Mouse (Mus musculus) heart, adult 2 months (tissue): ENCODE measurements around the gene Tfcp2. TPM values are rescaled to one million over a fixed set of nuclear protein-coding genes. Genes with fewer than 3 reads are reported as not detected.
"Not testable (repeated sequence)": the region's sequence is repeated elsewhere in the genome, so short reads cannot be mapped to it uniquely, and the experiment has no call there.

ENCODE experiments used
- DNase-seq, 2 experiments: peaks; one replicate each; pipeline ENCODE4 v3.0.0; 2021
- H3K27ac ChIP-seq: fragments of 200-600 bp; 2 replicates; pipeline ENCODE4 v1.8.1; 2022
- H3K27me3 ChIP-seq: fragments of 200-500 bp; 2 replicates; pipeline ENCODE4 v1.6.1; 2012; ENCODE audit warnings: mild to moderate bottlenecking, low read length, inconsistent platforms, mixed read lengths; ENCODE audit not compliant: control insufficient read depth, insufficient read depth
- H3K36me3 ChIP-seq: fragments of 200-500 bp; 2 replicates; pipeline ENCODE4 v1.6.1; 2012; ENCODE audit warnings: low read length, inconsistent platforms; ENCODE audit not compliant: control insufficient read depth, insufficient read depth
- H3K4me1 ChIP-seq: fragments of 200-500 bp; 2 replicates; pipeline ENCODE4 v1.6.1; 2011; ENCODE audit warnings: low read length; ENCODE audit not compliant: control insufficient read depth, insufficient read depth
- H3K4me3 ChIP-seq: fragments of 200-600 bp; 2 replicates; pipeline ENCODE4 v1.8.1; 2022
- H3K79me2 ChIP-seq: fragments of 200-500 bp; replicated peaks from 2 replicates; pipeline ENCODE4 v1.6.1; 2012; ENCODE audit warnings: mild to moderate bottlenecking, inconsistent platforms, low read length, moderate library complexity, mixed read lengths; ENCODE audit not compliant: control insufficient read depth, insufficient read depth
- H3K9ac ChIP-seq: fragments of 200-500 bp; 2 replicates; pipeline ENCODE4 v1.6.1; 2012; ENCODE audit warnings: low read depth, mild to moderate bottlenecking, control low read depth, inconsistent platforms, low read length, mixed read lengths
- CTCF ChIP-seq: fragments of 200-600 bp; IDR thresholded peaks from 2 replicates; pipeline ENCODE4 v1.8.1; 2022; ENCODE audit warnings: antibody characterized with exemption, mild to moderate bottlenecking, moderate library complexity
- EP300 ChIP-seq: fragments of 200-500 bp; IDR thresholded peaks from 2 replicates; pipeline ENCODE4 v1.6.1; 2011; ENCODE audit warnings: low read depth, low read length, control low read depth; ENCODE audit not compliant: insufficient read depth
- POLR2A ChIP-seq: fragments of 200-500 bp; IDR thresholded peaks from 2 replicates; pipeline ENCODE4 v1.6.1; 2011; ENCODE audit warnings: mild to moderate bottlenecking, low read depth, low read length, control low read depth; ENCODE audit not compliant: insufficient read depth
- WGBS: fragments of 180-500 bp; shearing (Covaris S2); methylation state at CpG from one replicate; pipeline ENCODE4 v1.1.7; 2018; 5-methylcytosine and 5-hydroxymethylcytosine counted together
- intact Hi-C: fragments of 180-260 bp; cut with DNase I; formaldehyde crosslinking; loops from one replicate; pipeline ENCODE4 v1.15.1; 2025
- polyA plus RNA-seq: library from polyadenylated mRNA; depleted of rRNA; stranded (reverse); fragments of >200 nt; gene quantifications from 2 replicates; pipeline ENCODE4 v1.2.3, GENCODE M21; 2012
- total RNA-seq, 2 experiments: library from RNA; stranded (reverse); gene quantifications; 2 replicates each; pipeline ENCODE4 v1.2.3; 2021

The Tfcp2 gene
- total and polyA plus RNA-seq, 3 experiments: 6.6 to 12.8 (median 11.6) TPM

- no peaks in the 10 kb centered on the region for H3K36me3 ChIP-seq
- TF ChIP-seq CTCF (no peak), POLR2A (no peak), EP300 (no peak)
- no peak overlapping the region for H3K9ac ChIP-seq
- no peaks in the 10 kb centered on the region for H3K79me2 ChIP-seq
- no peak for DNase-seq
- no peak overlapping the region for H3K4me3 ChIP-seq
- 95% methylated on average over 2 of the region's 2 CpGs for WGBS
- H3K27ac ChIP-seq: no peak overlapping the region
- no peaks in the 10 kb centered on the region for H3K27me3 ChIP-seq
- intact Hi-C loops: no loop called here
- no peaks in the 10 kb centered on the region for H3K4me1 ChIP-seq
These were observed 36.7 kb downstream of the Tfcp2 start for GRCm38 (mm10) chr15:100515121-100515520.

- H3K9ac ChIP-seq: no peak overlapping the region
- DNase-seq: no peak
- H3K4me3 ChIP-seq: no peak overlapping the region
- TF ChIP-seq EP300: no peak
- intact Hi-C loops: no loop called here
- no peaks in the 10 kb centered on the region for H3K36me3 ChIP-seq
- H3K4me1 ChIP-seq: no peaks in the 10 kb centered on the region
- no peaks in the 10 kb centered on the region for H3K79me2 ChIP-seq
- H3K27ac ChIP-seq: no peak overlapping the region
- no peaks in the 10 kb centered on the region for H3K27me3 ChIP-seq
- WGBS: 68% methylated on average over 4 of the region's 4 CpGs
These were observed 38.4 kb downstream of the Tfcp2 start for GRCm38 (mm10) chr15:100513387-100513786.

- H3K36me3 ChIP-seq: no peaks in the 10 kb centered on the region
- no peaks in the 10 kb centered on the region for H3K79me2 ChIP-seq
- no peak for TF ChIP-seq CTCF
- TF ChIP-seq EP300: no peak
- no peak for TF ChIP-seq POLR2A
- intact Hi-C loops: no loop called here
- no peaks in the 10 kb centered on the region for H3K4me1 ChIP-seq
- no peak for DNase-seq
- no peaks in the 10 kb centered on the region for H3K27me3 ChIP-seq
- H3K4me3 ChIP-seq: no peak overlapping the region
- H3K9ac ChIP-seq: no peak overlapping the region
- 96% methylated on average over 11 of the region's 11 CpGs for WGBS
- H3K27ac ChIP-seq: no peak overlapping the region
These were observed 41.7 kb downstream of the Tfcp2 start for GRCm38 (mm10) chr15:100510072-100510471.

GRCm38 (mm10) chr15:100508454-100509167 lies 43.2 kb downstream of the Tfcp2 start:
- Histone ChIP-seq H3K4me1 (no peaks in the 10 kb centered on the region), H3K27me3 (no peaks in the 10 kb centered on the region), H3K36me3 (no peaks in the 10 kb centered on the region), H3K79me2 (no peaks in the 10 kb centered on the region), H3K27ac (no peak overlapping the region), H3K4me3 (no peak overlapping the region), H3K9ac (no peak overlapping the region)
- no peak for DNase-seq
- no peak for TF ChIP-seq CTCF
- no peak for TF ChIP-seq EP300
- no peak for TF ChIP-seq POLR2A
- 91% methylated on average over 13 of the region's 13 CpGs for WGBS
- intact Hi-C loops: no loop called here

- H3K4me3 ChIP-seq, H3K27me3 ChIP-seq, H3K27ac ChIP-seq, H3K36me3 ChIP-seq, H3K4me1 ChIP-seq, H3K79me2 ChIP-seq, intact Hi-C loops, DNase-seq, H3K9ac ChIP-seq: not testable (repeated sequence)
- WGBS: 56% methylated on average over 8 of the region's 8 CpGs
These were observed 52.3 kb downstream of the Tfcp2 start for GRCm38 (mm10) chr15:100499506-100499905.

GRCm38 (mm10) chr15:100495102-100495501 lies 56.7 kb downstream of the Tfcp2 start, which contains the start of gene Csrnp2:
Gene Csrnp2, minus strand, starts transcription at chr15:100495488.
- under 1% methylated on average over 40 of the region's 40 CpGs for WGBS
- H3K4me1 ChIP-seq: peaks cover 5% of the 10 kb centered on the region
- peak within 1 kb of the TSS; percentile 84 for H3K4me3 ChIP-seq
- TF ChIP-seq EP300 (peak; percentile 57; the same call in 1 of the 2 replicates), CTCF (peak; percentile 50), POLR2A (peak; percentile 97)
- H3K27ac ChIP-seq: peak within 1 kb of the TSS; percentile 76
- H3K9ac ChIP-seq: peak within 1 kb of the TSS; percentile 98
- peaks cover 5% of the 10 kb centered on the region for H3K79me2 ChIP-seq
- intact Hi-C loops: loop anchor here (2.0 kb wide), 1 partner anchor 26 kb away; the partner anchor contains the start of gene Letmd1
- H3K36me3 ChIP-seq: no peaks in the 10 kb centered on the region
- DNase-seq: peak; percentile 93 to 94
- no peaks in the 10 kb centered on the region for H3K27me3 ChIP-seq
